Mouse (Mus musculus) c-Kit-positive CD71-positive TER-119-positive erythroid progenitor cells, embryonic 14.5 days (primary cell): ENCODE data around the gene Gk2.

Source experiments
- DNase-seq: peaks from one replicate; pipeline ENCODE4 v3.0.0-alpha.2; 2013; ENCODE audit warnings: low spot score

Gk2 gene

DNA sequence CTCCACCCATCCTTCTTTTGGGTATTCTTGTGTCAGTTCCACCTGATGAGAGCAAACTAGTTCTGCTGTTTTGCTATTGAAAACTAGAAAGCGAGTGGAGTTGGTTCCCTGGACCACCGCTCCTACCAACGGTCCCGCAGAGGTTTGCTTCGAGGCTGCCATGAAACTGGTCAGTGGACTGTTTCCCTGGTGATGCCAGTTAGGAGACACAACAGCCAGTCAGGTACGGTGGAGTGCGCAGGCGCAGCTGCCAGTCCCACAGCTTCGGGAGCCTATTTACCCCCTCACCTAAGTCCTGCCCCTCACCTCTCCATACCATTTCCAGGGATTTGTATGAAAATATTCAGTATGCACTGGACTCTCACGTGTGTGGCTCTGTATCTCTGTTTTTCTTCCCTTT is at the start of gene Gk2:
Gene Gk2, minus strand, starts transcription at position 206 of the 400 bp plus-strand sequence.
- no peak for DNase-seq

- no peak for DNase-seq
These were observed 41.2 kb upstream of the Gk2 start for GRCm38 (mm10) chr5:97498041-97498440.

GRCm38 (mm10) chr5:97495488-97496092 is 38.8 kb upstream of the Gk2 start:
- DNase-seq, result no peak

GRCm38 (mm10) chr5:97493421-97493820 is 36.6 kb upstream of the Gk2 start:
- no peak for DNase-seq

- DNase-seq, result no peak
These were observed 29.3 kb upstream of the Gk2 start for GRCm38 (mm10) chr5:97486141-97486540.

DNA sequence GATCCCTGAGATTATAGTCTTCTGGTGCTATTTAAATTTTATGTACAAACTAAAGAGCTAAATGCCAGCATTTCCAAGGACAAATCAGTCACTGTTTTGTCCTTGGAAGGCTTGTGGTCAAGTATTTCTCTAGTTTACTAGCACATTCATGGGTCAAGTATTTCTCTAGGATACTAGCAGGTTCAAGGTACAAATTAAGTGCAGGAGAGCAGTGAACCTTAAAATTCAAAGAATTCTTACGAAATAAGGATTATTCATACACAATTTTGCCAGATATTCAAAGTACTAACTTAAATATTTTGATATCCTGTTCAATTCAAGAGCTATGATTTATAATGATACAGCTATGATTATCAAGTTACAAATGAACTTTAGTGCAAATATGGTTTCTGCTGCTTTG is 23.2 kb upstream of the Gk2 start:
- DNase-seq, result no peak

DNA sequence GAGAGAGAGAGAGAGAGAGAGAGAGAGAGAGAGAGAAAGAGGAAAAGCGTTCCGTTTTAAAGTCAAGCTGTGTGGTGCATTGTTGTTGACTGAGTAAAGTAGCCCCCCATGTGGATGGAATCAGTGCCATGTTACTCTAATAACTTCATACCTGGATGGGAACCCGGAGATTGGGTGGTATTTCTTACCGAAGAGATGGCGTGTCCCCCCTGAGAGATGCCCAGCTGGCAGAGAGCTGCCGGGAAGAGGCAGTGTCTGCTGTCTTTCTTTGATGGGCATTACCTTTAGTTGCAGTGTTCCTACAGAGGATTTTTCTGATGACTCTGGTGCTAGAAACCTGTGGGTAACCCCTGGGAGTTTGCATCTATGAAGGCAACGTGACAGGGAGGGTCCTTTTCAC is 10.4 kb upstream of the Gk2 start:
- no peak for DNase-seq

DNA sequence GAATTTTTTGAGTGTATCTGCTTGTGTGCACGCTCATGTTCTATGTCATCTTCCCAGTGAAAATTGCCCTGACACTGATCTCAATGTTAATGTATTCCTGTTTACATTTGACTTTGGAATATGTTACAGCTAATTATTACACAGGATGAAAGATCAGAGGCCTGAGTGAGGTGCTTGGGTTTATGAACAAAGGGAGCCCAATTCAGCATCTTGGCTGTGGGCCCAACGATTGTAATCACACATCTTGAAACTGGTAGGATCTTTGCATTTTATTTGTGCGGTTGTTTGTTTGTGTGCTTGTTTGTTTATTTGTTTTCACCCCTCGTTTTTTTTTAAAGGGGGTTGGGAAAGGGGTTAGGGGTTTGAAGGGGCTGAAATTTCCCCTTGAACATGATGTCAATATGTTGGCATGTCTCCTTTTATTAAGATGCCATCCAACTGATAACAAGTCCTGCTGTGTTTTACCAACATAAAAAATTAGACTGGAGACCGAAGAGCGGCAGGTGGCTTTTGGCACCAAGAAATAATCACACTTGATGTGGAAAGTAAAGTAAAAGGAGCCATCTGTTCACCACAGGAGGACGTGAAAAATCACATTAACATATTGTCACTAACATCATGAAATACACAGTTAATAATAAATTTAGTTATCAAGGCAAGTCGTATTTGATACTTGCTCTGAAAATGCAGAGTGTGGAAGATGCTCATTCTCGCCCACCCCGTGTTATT is 9.8 kb upstream of the Gk2 start:
- DNase-seq, result no peak

- no peak for DNase-seq
These were observed 9.1 kb upstream of the Gk2 start for GRCm38 (mm10) chr5:97465956-97466355.

DNA sequence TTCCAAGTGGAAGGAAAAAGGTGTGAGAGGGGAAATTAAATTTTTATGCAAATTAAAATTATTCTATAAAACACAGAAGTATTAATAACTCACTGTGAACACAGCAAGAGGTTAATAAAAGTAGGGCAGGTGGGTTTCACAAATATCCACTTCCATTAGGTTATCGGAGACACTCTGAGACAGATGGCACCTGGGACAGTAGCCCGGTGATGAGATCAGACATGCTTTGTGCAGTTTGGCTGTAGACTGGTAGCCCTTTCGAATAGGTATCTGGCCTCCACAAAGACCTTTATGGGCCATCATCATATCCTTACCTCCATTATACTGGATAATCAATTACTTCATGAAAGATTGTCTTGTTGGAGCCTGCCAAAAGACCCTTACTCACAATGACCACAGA is 6.0 kb upstream of the Gk2 start:
- no peak for DNase-seq

GRCm38 (mm10) chr5:97451451-97451850 is 5.4 kb downstream of the Gk2 start:
- DNase-seq, result no peak

DNA sequence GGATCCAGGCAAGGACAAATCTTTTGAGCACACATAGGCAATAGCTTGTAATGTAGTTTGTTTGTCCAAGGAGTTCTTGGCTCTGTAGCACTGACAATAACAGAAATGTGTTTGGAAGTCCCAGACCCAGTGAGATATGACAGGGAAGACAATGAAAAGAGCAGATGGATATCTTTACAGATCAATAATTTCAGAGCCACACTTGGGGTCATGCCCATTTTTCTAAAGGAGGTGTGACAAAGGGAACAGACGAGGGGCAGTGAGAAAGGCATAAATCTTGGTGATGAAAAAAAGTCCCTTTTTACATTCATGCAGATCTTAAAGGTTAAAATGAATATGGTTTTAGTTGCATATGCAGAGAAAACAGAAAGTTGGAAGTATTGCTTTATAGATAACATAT is 12.6 kb downstream of the Gk2 start:
- DNase-seq, result no peak

GRCm38 (mm10) chr5:97432512-97432911 is 24.3 kb downstream of the Gk2 start:
- DNase-seq, result no peak

- DNase-seq, result no peak
These were observed 26.8 kb downstream of the Gk2 start for GRCm38 (mm10) chr5:97429976-97430375.

- DNase-seq, result no peak
These were observed 35.2 kb downstream of the Gk2 start for GRCm38 (mm10) chr5:97421669-97422068.

GRCm38 (mm10) chr5:97417185-97417584 is 39.6 kb downstream of the Gk2 start:
- DNase-seq, result no peak

GRCm38 (mm10) chr5:97415837-97416236 is 41.0 kb downstream of the Gk2 start:
- DNase-seq, result no peak

DNA sequence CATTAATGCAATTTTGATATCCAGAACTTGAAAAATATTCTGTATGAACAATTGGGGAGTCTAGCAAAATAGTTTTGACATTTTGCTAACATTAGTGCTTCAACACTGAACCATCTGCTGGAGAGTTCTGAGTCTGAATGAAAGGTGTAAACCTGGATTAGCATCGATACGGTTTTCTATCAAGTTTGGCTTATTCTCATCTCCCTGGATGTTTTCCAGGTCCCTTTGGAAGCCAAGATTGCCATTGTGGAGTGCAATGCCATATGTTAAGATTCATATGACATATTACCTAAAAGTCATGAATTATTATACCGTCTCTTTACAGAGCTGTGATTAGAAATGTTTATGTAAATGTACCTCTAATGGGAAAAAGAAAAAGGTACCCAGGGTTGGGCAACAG is 43.1 kb downstream of the Gk2 start:
- DNase-seq, result no peak

- DNase-seq, result no peak
These were observed 46.6 kb downstream of the Gk2 start for GRCm38 (mm10) chr5:97410190-97410589.

GRCm38 (mm10) chr5:97409234-97409704 is 47.6 kb downstream of the Gk2 start:
- DNase-seq, result no peak
